Mouse (Mus musculus) ES-E14 (cell line): ENCODE results near the gene Actrt2.

Experiments used
- CHD2 ChIP-seq: IDR thresholded peaks from 2 replicates; pipeline ENCODE4 v1.6.1; 2014; ENCODE audit warnings: mild to moderate bottlenecking, low read depth, low read length, inconsistent platforms
- HCFC1 ChIP-seq: IDR thresholded peaks from 2 replicates; pipeline ENCODE4 v1.6.1; 2012; ENCODE audit warnings: low read length, inconsistent platforms, borderline replicate concordance; ENCODE audit not compliant: insufficient read depth

GRCm38 (mm10) chr4:154630763-154631162, 36.9 kb downstream of the Actrt2 start:
- no peak for TF ChIP-seq HCFC1
- no peak for TF ChIP-seq CHD2
